Mouse (Mus musculus) erythroid progenitor cell, adult 5-6 weeks (primary cell): Measurements from ENCODE around the gene Sumo3. TPM values are rescaled to one million over a fixed set of nuclear protein-coding genes. Genes with fewer than 3 reads are reported as not detected.

ENCODE experiments used
- ATAC-seq: replicated peaks from 2 replicates; pipeline ENCODE4 v1.8.0; 2016; ENCODE audit warnings: moderate number of reproducible peaks, mild to moderate bottlenecking, moderate TSS enrichment, inconsistent platforms; ENCODE audit not compliant: poor library complexity, low FRiP score, severe bottlenecking
- total RNA-seq, 2 experiments: library from RNA; stranded (forward) in 1 of 2; stranded (reverse) in 1 of 2; fragments of 150-400 nt in 1 of 2; fragments of 186-747, 209-891 nt in 1 of 2; gene quantifications; 2 replicates each; pipeline versions ENCODE4 v1.2.3 to v1.2.4; 2015 to 2017; ENCODE audit warnings: low replicate concordance in 2 of 2

The Sumo3 gene
- total RNA-seq, 2 experiments from 2014 or later, result 9.2 to 21.1 TPM

DNA sequence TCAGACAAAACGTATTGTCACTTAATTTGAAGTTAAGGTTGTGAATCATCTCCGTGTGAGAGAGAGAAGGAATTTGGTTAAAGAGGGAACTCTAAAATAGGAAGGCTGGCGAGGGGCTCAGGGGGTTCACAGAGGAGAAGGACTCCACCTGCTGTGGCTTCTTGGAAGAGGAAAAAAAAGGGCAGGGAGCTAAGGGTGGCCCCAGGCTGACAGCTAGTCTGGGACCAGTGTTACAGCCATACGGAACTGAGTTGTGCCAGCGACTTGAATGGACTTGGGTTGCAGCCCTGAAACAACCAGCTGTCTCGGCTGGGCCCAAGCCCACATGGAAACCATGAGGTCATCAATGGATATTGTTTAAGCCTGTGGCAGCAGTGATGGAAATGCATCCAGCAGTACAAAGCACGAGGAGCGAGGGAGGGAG lies 17.2 kb downstream of the Sumo3 start:
- no peak for ATAC-seq

- no peak for ATAC-seq
Measured at GRCm38 (mm10) chr10:77623639-77624400, 17.9 kb downstream of the Sumo3 start.

DNA sequence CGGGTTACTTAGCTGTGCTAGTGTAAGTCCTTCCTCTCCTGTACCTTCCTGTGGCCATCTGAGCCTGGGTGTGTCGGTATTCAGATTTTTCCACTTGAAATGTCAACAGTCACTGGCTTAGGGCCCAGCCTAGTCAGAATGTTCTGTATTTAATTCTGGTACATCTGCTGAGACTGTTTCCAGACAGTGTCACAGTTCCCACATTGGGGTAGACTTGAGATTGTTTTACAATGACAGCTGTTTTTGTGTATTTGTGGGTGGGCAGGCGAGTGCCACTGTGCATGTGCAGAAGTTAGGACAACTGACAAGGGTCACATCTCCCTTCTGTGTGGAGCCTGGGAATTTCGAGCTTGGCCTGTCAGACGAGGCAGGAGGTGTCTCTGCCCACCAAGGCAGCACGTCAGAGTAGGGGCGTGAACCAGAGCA lies 18.7 kb downstream of the Sumo3 start:
- no peak for ATAC-seq

- no peak for ATAC-seq
Measured at GRCm38 (mm10) chr10:77626036-77626435, 20.1 kb downstream of the Sumo3 start.

GRCm38 (mm10) chr10:77626591-77626990 lies 20.7 kb downstream of the Sumo3 start:
- ATAC-seq, result no peak

- ATAC-seq, result peak; percentile 75
Measured at GRCm38 (mm10) chr10:77627497-77627896, 21.6 kb downstream of the Sumo3 start.

DNA sequence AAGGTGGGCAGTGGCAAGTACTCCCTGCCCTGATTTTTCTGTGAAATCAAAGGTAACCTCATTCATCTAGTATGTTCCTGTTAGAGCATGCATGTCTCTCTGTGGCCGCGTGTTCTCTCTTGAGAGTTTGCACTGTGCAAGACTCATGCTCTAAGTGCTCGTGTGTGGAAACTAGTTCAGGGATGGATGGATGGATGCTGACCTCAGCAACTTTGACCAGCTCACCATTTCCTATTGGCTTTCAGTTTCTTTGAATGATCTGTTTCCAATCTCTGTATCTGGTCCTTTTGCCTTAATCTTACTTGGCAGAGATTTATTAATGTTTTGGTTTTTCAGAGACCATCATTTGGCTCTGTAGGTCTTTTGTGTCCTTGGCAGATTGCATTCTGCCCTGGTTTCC lies 23.3 kb downstream of the Sumo3 start:
- ATAC-seq, result no peak

DNA sequence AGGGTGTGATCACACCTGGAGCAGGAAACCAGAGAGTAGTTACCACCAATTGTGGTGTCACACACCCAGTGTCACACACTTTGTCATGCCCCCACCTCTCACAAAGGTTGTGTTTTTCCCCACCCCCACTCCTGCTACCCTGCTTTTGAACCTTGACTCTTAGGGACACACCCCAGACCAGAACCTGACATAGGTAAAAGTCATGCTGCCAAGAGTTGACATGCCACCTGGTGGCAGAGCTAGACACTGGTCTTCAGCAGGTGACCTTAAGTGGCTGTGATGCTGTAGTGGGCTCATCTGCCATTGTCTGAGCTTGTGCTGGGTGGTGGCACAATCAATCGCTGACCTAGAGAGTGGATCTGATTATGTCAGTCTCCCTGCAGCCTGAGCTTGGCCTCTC lies 24.1 kb downstream of the Sumo3 start:
- no peak for ATAC-seq

DNA sequence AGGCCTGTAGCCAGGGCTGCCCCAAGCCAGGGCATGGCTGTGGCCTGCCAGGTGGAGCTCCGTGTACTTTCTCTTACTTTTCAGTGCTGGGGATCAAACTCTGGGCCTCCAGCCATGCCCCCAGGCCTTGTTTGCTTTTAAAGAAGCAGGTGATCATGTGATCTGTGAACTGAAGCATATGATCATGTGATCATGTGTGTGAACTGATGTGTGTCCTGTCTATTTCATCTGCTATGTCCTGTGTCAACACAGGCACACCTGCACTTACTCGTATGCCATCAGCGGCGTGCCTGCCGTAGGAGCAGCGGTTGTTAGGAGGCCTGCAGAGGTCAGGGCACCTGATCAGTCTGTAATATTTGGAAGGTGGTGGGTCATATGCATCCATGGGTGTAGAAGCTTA lies 28.1 kb downstream of the Sumo3 start:
- no peak for ATAC-seq

DNA sequence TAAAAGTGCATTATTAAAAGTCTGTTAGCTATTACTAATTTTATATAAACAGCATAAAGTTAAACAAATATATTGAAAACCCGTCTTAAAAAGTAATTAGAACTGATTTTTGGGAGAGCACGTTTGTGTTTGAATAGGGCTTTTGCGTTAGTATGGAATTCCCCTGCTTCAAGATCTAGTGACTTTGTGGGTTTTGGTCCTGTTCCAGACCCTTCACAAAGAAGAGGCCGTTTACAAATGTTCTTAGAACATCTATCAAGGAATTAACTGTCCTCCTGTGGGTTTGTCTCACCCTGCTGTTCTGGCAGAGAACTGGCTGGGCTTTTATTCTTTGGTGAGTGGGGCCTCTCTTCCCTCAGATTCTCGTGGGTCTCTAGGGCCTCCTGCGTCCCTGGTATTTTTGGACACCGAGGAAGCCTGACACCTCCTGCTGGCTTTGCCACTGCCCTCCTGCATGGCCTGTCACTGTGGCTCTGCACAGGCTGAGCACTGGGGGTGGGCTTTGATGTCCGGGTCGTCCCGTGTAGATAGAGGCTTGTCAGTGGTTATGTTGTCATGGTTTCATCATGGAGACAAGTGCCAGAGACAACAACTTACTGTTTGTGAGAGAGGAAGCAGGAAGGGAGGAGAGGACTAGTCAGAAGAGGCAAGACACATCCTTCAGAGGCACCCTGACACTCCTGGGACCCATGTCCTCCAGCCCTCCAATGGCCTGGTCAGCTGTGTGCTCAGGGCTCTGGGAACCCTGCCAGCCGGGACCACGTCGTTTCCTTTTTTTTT lies 28.7 kb downstream of the Sumo3 start:
- ATAC-seq, result no peak

DNA sequence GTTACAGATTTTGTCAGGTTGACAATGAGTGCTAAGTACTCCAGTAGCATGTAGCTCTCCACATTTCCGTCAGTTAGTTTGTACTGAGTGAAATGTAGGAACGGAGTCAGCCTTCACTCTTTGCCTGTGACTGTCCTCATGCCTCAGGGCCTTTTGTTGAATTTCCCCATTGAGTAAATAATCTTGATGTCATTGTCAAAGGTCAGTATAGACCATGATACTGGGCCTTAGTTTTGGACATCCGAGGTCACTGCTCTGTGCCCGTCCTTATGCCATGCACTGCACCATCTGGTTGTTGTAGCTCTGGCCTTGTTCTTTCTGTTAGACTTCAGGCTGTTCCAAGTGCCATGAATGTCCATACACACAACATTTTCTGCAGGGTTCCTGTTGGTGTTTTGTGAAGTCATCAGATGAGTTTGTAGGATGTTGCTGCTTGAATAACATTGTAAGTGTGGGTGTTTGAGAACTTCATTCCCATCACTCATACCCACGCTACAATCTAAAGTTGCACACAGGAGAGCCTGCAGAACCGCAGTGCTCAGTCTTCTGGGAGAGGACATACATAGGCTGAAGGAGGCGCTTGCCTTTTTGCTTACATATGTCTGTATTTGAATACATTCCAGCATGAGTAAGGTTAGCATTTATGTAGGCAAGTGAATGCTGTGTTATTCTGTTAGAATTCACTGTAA lies 30.5 kb downstream of the Sumo3 start:
- ATAC-seq, result no peak

DNA sequence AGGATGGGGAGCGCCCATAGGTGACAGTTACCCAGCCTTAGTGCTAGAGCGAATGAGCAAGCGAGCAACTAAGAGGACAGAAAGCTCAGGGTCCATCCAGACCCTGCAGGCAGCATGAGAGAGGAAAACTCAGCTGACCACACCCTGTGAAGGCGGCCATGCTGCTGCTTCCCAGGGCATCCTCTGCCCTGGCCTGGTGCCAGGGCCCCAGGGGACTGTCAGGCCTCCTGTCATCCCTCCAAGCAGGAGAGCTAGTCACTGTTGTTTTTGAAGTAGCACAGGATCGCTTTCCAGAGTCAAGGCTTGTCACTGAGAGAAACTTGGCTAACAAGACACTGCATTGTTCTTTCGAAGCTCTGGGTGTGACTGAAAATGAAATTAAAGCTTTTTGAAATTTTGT lies 33.1 kb downstream of the Sumo3 start:
- ATAC-seq, result no peak

DNA sequence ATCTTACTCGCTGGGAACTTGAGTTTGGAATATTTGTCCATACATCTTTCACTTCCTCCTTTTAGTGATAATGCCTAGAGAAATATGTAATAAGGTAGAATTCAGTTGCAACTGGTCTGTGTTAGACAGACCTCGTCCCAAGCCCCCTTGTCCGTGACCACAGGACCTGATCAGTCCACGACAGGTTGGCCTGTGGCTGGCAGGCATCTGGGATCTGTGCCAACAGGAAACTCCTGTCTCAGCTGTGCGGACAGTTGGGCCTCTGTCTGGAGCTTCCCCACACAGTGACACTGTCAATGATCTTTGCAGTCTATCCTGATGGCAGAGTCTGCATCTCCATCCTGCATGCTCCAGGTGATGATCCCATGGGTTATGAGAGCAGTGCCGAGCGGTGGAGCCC lies 37.3 kb downstream of the Sumo3 start:
- ATAC-seq, result no peak

GRCm38 (mm10) chr10:77645571-77645970 lies 39.7 kb downstream of the Sumo3 start:
- ATAC-seq, result no peak

- no peak for ATAC-seq
Measured at GRCm38 (mm10) chr10:77647461-77647860, 41.6 kb downstream of the Sumo3 start.

DNA sequence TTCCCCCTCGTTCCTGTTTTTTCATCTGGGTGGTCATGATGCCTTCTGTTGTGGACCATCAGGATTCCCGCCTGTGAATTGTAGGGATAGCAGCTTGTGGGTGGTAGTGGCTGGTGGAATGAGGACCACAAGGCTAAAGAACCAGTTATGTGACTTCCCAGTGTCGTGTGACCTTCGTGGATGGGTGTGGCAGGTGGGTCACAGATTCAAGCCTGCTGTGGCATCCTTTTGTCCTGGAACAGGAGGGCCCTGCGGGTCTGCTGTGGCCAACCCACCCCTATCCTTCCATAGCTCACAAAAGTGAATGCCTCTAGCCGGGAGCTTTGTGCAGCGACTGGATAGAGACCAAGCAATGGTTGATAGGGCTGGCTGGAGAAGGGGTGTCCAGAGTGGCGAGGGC lies 42.0 kb downstream of the Sumo3 start:
- ATAC-seq, result no peak

GRCm38 (mm10) chr10:77652046-77652445 lies 46.1 kb downstream of the Sumo3 start:
- no peak for ATAC-seq

DNA sequence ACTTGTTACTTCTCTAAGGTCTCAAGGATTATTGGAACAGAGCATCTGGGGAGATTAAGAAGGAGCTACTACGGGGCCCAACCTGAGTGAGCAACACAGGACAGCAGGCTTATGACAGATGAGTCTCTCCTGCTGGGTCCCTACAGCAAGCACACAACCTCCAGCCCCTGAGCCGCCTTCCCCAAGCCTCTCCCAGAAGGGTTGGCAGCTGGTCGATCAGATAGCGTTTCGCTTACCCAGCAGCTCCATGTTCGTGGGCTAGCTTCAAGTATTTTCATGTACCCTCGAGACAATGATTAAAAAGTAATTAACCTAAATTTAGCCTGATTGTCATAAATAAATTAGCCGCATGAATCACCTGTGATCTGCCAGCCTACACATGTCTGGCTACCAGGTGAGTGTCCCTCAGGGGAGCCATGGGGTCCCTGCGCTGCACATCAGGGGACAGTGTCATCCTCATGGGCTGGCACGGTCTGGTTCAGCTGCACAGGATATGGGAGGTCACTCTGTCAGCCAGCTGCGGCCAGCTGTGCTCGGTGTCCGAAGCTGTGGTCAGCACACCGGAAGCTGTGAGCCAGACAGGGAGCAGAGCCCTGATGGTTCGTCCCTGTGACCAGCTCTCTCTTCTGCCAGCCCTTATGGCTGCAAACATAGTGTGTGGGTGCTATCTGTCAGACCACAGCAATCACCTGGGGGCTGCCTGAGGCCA lies 52.5 kb downstream of the Sumo3 start:
- ATAC-seq, result no peak

GRCm38 (mm10) chr10:77663949-77664665 lies 58.2 kb downstream of the Sumo3 start:
- ATAC-seq, result no peak
